In genomic region chr11:117395228-117395627, GRCm38 (mm10) we compare ENCODE assay signal across 9 mouse cellular contexts.
DNase-seq lines count a peak whose midpoint lies in the region; ATAC-seq and TF ChIP-seq lines count a peak whose summit lies in the region.
"Had no signal": no experiment of that assay in that cellular context is flagged by ENCODE, and none has a peak within 500 bp of the region (broad histone marks: within the 10 kb centered on the region; RNA-seq: fewer than 3 reads in every experiment).

No protein-coding gene starts in this region.

- H3K9me3 ChIP-seq in kidney, embryonic 16.5 days (ENCODE audit: low read length) = no peaks in the 10 kb centered on the region
- no peaks in the 10 kb centered on the region for H3K9me3 ChIP-seq in hindbrain, embryonic 11.5 days (ENCODE audit: control insufficient read depth, low read length)
- H3K9me3 ChIP-seq in midbrain, embryonic 15.5 days = no peaks in the 10 kb centered on the region

- ATAC-seq in kidney, embryonic 16.5 days (ENCODE audit: low FRiP score, low TSS enrichment) = no peak
- 0 out of 2 replicates have a peak, but pooled peaks have one; percentile 35 for ATAC-seq in hindbrain, embryonic 11.5 days (ENCODE audit: low FRiP score)
- 0 out of 2 replicates have a peak, but pooled peaks have one; percentile 9 for ATAC-seq in midbrain, embryonic 15.5 days (replicated peaks)

- no peak overlapping the region for H3K27ac ChIP-seq in kidney, embryonic 16.5 days (ENCODE audit: low read length)
- H3K27ac ChIP-seq in cortical plate, adult 2 months (ENCODE audit: insufficient read depth, low read length) = no peak overlapping the region
- peak overlapping the region; percentile 33; the same call in 1 of the 2 replicates for H3K27ac ChIP-seq in hindbrain, embryonic 11.5 days (ENCODE audit: low read depth, low read length)
- peak overlapping the region; percentile 82 for H3K27ac ChIP-seq in midbrain, embryonic 15.5 days

- no peak for TF ChIP-seq CTCF in cortical plate, adult 2 months (IDR thresholded peaks at IDR 0.05; ENCODE audit: extremely low read depth, insufficient read depth, low read length)

- peak overlapping the region; percentile 48 for H3K4me2 ChIP-seq in kidney, embryonic 16.5 days (replicated peaks; ENCODE audit: low read depth, low read length)
- H3K4me2 ChIP-seq in hindbrain, embryonic 11.5 days (replicated peaks; ENCODE audit: low read depth, low read length) = peak overlapping the region; percentile 53; the same call in 1 of the 2 replicates
- peak overlapping the region; percentile 83 for H3K4me2 ChIP-seq in midbrain, embryonic 15.5 days

- intact Hi-C loops in gastrocnemius, postnatal 14 days (cut with DNase I; ENCODE audit: low total_unique reads) = no loop called here

- H3K36me3 ChIP-seq in kidney, embryonic 16.5 days (ENCODE audit: insufficient read depth, low read length) = no peaks in the 10 kb centered on the region
- no peaks in the 10 kb centered on the region for H3K36me3 ChIP-seq in hindbrain, embryonic 11.5 days (ENCODE audit: control insufficient read depth, insufficient read depth, low read length)
- H3K36me3 ChIP-seq in midbrain, embryonic 15.5 days (replicated peaks) = no peaks in the 10 kb centered on the region

- peak; percentile 45; the same call in 1 of the 2 replicates for TF ChIP-seq POLR2A in cortical plate, adult 2 months (IDR thresholded peaks at IDR 0.05; ENCODE audit: extremely low read depth, insufficient read depth, low read length)

- 6% methylated on average over 9 of the region's 9 CpGs for WGBS in kidney, embryonic 16.5 days
- WGBS in hindbrain, embryonic 11.5 days = 3% methylated on average over 9 of the region's 9 CpGs
- 3% methylated on average over 9 of the region's 9 CpGs for WGBS in midbrain, embryonic 15.5 days

- H3K4me3 ChIP-seq in kidney, embryonic 16.5 days (ENCODE audit: low read length) = no peak overlapping the region
- H3K4me3 ChIP-seq in cortical plate, adult 2 months (ENCODE audit: insufficient read depth, low read length) = peak overlapping the region; percentile 35; the same call in 1 of the 2 replicates
- H3K4me3 ChIP-seq in hindbrain, embryonic 11.5 days (ENCODE audit: low read depth, low read length) = no peak overlapping the region
- no peak overlapping the region for H3K4me3 ChIP-seq in midbrain, embryonic 15.5 days

- DNase-seq in kidney, adult 18-20 months = no peak
- DNase-seq in hindbrain, embryonic 11.5 days (ENCODE audit: low spot score) = peak; percentile 53
- DNase-seq in gastrocnemius, postnatal 14 days = no peak
- DNase-seq in adrenal gland, postnatal 14 days = no peak
- DNase-seq in gastrocnemius, postnatal 10 days = no peak
- DNase-seq: gastrocnemius, postnatal 36 days had no signal

- no peak overlapping the region for H3K9ac ChIP-seq in kidney, embryonic 16.5 days (replicated peaks; ENCODE audit: low read length)
- 0 out of 2 replicates have a peak overlapping the region, but pooled peaks have one; percentile 3 for H3K9ac ChIP-seq in hindbrain, embryonic 11.5 days (ENCODE audit: low read depth, low read length)
- H3K9ac ChIP-seq in midbrain, embryonic 15.5 days = peak overlapping the region; percentile 48

- H3K4me1 ChIP-seq in kidney, embryonic 16.5 days (ENCODE audit: insufficient read depth, low read length) = peaks cover 34% of the 10 kb centered on the region
- peaks cover 3% of the 10 kb centered on the region for H3K4me1 ChIP-seq in cortical plate, adult 2 months (ENCODE audit: control insufficient read depth, insufficient read depth, low read length)
- H3K4me1 ChIP-seq in hindbrain, embryonic 11.5 days (replicated peaks; ENCODE audit: control insufficient read depth, insufficient read depth, low read length) = peaks cover 14% of the 10 kb centered on the region
- peaks cover 30% of the 10 kb centered on the region for H3K4me1 ChIP-seq in midbrain, embryonic 15.5 days

- H3K27me3 ChIP-seq in kidney, embryonic 16.5 days (ENCODE audit: insufficient read depth, low read length) = peaks cover 46% of the 10 kb centered on the region
- H3K27me3 ChIP-seq in hindbrain, embryonic 11.5 days (ENCODE audit: control insufficient read depth, insufficient read depth, low read length) = no peaks in the 10 kb centered on the region; the same call in 1 of the 2 replicates
- H3K27me3 ChIP-seq in midbrain, embryonic 15.5 days (replicated peaks) = no peaks in the 10 kb centered on the region

Comparison
In these comparisons a context has a peak if more than half of its experiments do, and no peak if none do; other contexts are left out.
1. H3K27ac ChIP-seq: peak in hindbrain, embryonic 11.5 days (single experiment) and midbrain, embryonic 15.5 days (single experiment); none in kidney, embryonic 16.5 days (single experiment) and cortical plate, adult 2 months (single experiment).
2. Peak in every context shown above with its lines, with median percentiles within 50 percentile points of each other: H3K4me2 ChIP-seq.